Mouse (Mus musculus): ENCODE results near the gene Arntl. TPM values are rescaled to one million over a fixed set of nuclear protein-coding genes. Genes with fewer than 3 reads are reported as not detected.

Arntl gene
- polyA plus RNA-seq, 2 experiments: 4.1 to 4.6 TPM

DNA sequence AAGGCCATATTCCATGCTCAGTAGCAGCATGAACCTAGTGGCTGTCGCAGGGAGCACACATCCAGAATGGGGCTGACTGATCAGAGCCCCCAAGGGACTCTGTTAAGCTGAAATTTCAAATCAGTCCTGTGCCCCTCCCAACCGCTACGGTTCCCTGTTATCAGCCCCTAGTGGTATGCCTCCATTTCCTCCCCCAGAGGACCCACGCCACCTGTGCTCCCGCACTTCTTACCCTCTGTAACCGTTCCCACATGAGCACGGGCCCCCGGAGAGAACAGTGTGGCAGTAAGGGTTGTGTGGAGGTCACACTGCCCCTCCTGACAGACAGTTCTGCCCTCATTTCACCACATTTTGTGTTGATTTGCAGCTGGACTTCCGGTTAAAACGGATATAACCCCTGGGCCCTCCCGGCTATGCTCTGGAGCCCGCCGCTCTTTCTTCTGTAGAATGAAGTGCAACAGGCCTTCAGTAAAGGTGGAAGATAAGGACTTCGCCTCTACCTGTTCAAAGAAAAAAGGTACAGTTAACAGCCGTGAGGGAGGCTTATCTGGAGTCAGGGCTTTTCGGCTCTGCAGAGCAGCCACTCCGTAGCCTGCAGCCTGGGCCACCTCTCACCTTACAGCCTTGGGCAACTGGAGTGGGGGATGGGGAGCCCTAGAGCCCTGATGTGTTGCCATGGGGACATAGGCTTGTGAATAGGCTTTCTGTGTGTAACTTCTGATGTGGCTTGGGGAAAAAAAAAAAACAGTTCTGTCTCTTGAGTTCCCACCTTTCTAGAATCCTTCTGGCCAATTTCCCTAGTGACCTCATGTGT is 88.0 kb downstream of the Arntl start:
- H3K9ac ChIP-seq (replicated peaks): peak overlapping the region; percentile 56
- no peaks in the 10 kb centered on the region for H3K27me3 ChIP-seq (ENCODE audit: control insufficient read depth, insufficient read depth, low read length)
- peak overlapping the region; percentile 61 for H3K27ac ChIP-seq
- peak overlapping the region; percentile 57 to 78 for H3K4me3 ChIP-seq (ENCODE audit: insufficient read depth in 1 of 2, low read depth in 2 of 2, low read length in 2 of 2)
- H3K4me1 ChIP-seq (replicated peaks; ENCODE audit: control insufficient read depth in 2 of 2, insufficient read depth in 2 of 2, low read length in 1 of 2): peaks cover 14 to 36% of the 10 kb centered on the region in 2 experiments
- 2% methylated on average over 17 of the region's 17 CpGs for WGBS (ENCODE audit: insufficient replicate concordance)
- H3K9me3 ChIP-seq (ENCODE audit: control insufficient read depth, low read length): no peaks in the 10 kb centered on the region
- TF ChIP-seq EP300 (IDR thresholded peaks at IDR 0.05; ENCODE audit: low read depth): no peak
- 0 out of 2 replicates have a peak, but pooled peaks have one; percentile 41 for TF ChIP-seq CTCF (IDR thresholded peaks at IDR 0.05; ENCODE audit: low read depth)
- ATAC-seq (ENCODE audit: insufficient read depth): peak; percentile 72
- peak overlapping the region; percentile 79 for H3K4me2 ChIP-seq (ENCODE audit: low read depth)
- no peaks in the 10 kb centered on the region for H3K36me3 ChIP-seq (replicated peaks; ENCODE audit: control insufficient read depth, insufficient read depth, low read depth)
- peak in 2 of 3 experiments; percentile 35 to 46 for DNase-seq (ENCODE audit: low read depth in 3 of 3, low spot score in 3 of 3)

DNA sequence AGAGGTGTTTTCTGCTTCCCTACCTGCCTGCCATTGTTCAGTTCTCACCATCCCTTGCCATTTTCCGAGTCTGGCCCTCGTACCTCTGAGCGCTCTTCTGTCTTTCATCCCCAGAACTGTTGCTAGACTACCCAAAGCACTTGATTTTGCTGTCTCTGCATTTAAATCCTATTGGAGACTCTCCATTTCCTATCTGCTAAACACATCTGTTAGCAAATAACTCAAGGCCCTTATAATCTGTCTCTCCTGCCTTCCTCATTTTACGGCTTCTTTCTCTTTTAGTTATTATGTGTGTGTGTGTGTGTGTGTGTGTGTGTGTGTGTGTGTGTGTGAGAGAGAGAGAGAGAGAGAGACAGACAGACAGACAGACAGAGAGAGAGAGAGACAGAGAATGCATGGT is 90.5 kb downstream of the Arntl start:
- Histone ChIP-seq H3K27ac (no peak overlapping the region), H3K9ac (replicated peaks) (no peak overlapping the region), H3K27me3 (ENCODE audit: control insufficient read depth, insufficient read depth, low read length) (no peaks in the 10 kb centered on the region), H3K4me3 (ENCODE audit: insufficient read depth in 1 of 2, low read depth in 2 of 2, low read length in 2 of 2) (no peak overlapping the region), H3K4me1 (replicated peaks; ENCODE audit: control insufficient read depth in 2 of 2, insufficient read depth in 2 of 2, low read length in 1 of 2) (peaks cover 14 to 33% of the 10 kb centered on the region in 2 experiments), H3K9me3 (ENCODE audit: control insufficient read depth, low read length) (no peaks in the 10 kb centered on the region), H3K36me3 (replicated peaks; ENCODE audit: control insufficient read depth, insufficient read depth, low read depth) (no peaks in the 10 kb centered on the region; the same call in 1 of the 2 replicates), H3K4me2 (ENCODE audit: low read depth) (no peak overlapping the region)
- DNase-seq (ENCODE audit: low read depth in 3 of 3, low spot score in 3 of 3) (no peak), ATAC-seq (ENCODE audit: insufficient read depth) (no peak)
- TF ChIP-seq EP300 (IDR thresholded peaks at IDR 0.05; ENCODE audit: low read depth) (no peak), CTCF (IDR thresholded peaks at IDR 0.05; ENCODE audit: low read depth) (no peak)
- WGBS (ENCODE audit: insufficient replicate concordance): 55% methylated on average over 4 of the region's 4 CpGs

DNA sequence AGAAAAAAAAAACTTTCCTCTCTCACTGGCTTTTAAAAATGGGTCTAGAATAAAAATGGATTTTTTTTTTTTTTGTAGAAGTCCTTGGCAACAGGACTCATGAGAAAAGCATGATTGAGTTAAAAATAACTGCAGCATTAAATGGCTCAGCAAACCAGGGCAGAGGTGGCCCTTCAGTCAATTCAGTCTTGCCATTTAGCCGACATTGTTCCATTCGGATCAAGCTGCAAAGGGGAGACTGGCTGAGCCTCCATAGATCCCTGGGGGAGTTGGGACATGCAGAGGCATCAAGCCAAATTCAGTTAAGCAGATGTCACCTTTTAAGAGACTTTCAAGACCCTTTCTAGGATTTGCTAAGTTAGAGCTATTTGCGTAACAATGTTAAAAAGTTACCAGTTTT is 102.9 kb downstream of the Arntl start:
- H3K9ac ChIP-seq (replicated peaks): no peak overlapping the region
- no peak overlapping the region for H3K4me3 ChIP-seq (ENCODE audit: insufficient read depth in 1 of 2, low read depth in 2 of 2, low read length in 2 of 2)
- H3K27ac ChIP-seq: no peak overlapping the region
- H3K4me2 ChIP-seq (ENCODE audit: low read depth): no peak overlapping the region
- DNase-seq (ENCODE audit: low read depth in 3 of 3, low spot score in 3 of 3): no peak
- no peak for ATAC-seq (ENCODE audit: insufficient read depth)
- 83% methylated on average over 3 of the region's 3 CpGs for WGBS (ENCODE audit: insufficient replicate concordance)
- no peaks in the 10 kb centered on the region for H3K9me3 ChIP-seq (ENCODE audit: control insufficient read depth, low read length)
- no peak for TF ChIP-seq CTCF (IDR thresholded peaks at IDR 0.05; ENCODE audit: low read depth)
- no peak for TF ChIP-seq EP300 (IDR thresholded peaks at IDR 0.05; ENCODE audit: low read depth)
- no peaks in the 10 kb centered on the region for H3K27me3 ChIP-seq (ENCODE audit: control insufficient read depth, insufficient read depth, low read length)
- H3K4me1 ChIP-seq (replicated peaks; ENCODE audit: control insufficient read depth in 2 of 2, insufficient read depth in 2 of 2, low read length in 1 of 2): no peaks in the 10 kb centered on the region
- H3K36me3 ChIP-seq (replicated peaks; ENCODE audit: control insufficient read depth, insufficient read depth, low read depth): no peaks in the 10 kb centered on the region

DNA sequence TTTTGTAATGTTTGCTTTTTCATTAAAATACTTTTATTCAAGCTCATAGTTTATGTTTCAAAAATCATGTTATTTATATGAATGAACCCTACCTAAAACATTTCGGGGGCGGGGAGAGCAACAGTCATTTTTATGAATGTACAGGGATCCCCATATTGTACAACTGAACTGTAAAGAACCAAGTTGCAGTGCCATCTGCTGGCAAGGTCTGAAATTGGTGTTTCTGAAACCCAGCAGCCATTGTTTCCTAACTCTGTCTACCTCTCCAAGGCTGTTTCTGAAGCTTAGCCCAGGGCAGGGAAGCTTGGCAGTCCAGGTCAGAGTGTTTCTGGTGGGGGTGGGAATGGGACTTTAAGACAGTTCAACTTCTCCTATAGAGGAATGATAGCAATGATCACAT is 104.5 kb downstream of the Arntl start:
- H3K9ac ChIP-seq (replicated peaks): no peak overlapping the region
- H3K27me3 ChIP-seq (ENCODE audit: control insufficient read depth, insufficient read depth, low read length): no peaks in the 10 kb centered on the region
- H3K36me3 ChIP-seq (replicated peaks; ENCODE audit: control insufficient read depth, insufficient read depth, low read depth): no peaks in the 10 kb centered on the region
- H3K4me3 ChIP-seq (ENCODE audit: insufficient read depth in 1 of 2, low read depth in 2 of 2, low read length in 2 of 2): no peak overlapping the region
- H3K27ac ChIP-seq: no peak overlapping the region
- TF ChIP-seq EP300 (IDR thresholded peaks at IDR 0.05; ENCODE audit: low read depth) (no peak), CTCF (IDR thresholded peaks at IDR 0.05; ENCODE audit: low read depth) (peak; percentile 72)
- 0 out of 2 replicates have a peak, but pooled peaks have one; percentile 41 for ATAC-seq (ENCODE audit: insufficient read depth)
- H3K4me1 ChIP-seq (replicated peaks; ENCODE audit: control insufficient read depth in 2 of 2, insufficient read depth in 2 of 2, low read length in 1 of 2): no peaks in the 10 kb centered on the region
- 31% methylated on average over 2 of the region's 2 CpGs for WGBS (ENCODE audit: insufficient replicate concordance)
- no peak overlapping the region for H3K4me2 ChIP-seq (ENCODE audit: low read depth)
- DNase-seq (ENCODE audit: low read depth in 3 of 3, low spot score in 3 of 3): peak in 2 of 3 experiments; percentile 16 to 22
- H3K9me3 ChIP-seq (ENCODE audit: control insufficient read depth, low read length): no peaks in the 10 kb centered on the region

DNA sequence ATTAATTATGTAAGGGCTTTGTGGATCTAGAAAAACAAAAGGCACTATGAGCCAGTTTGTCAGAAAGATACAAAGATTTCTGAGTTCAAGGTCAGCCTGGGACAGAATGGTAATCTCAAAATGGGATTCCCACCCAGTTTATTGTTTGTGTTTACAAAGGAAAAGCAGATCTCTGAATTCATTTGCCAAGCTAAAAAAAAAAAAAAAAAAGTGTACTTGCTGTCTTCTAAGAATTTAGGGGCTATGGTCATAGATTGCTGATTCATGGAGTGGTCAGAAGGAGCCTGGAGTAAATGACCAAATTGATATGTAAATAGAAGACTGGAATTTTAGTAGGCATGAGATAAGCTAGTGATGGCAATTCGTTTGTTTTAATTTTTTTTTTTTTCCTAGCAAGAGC is 112.9 kb downstream of the Arntl start:
- no peak for ATAC-seq (ENCODE audit: insufficient read depth)
- no peak overlapping the region for H3K9ac ChIP-seq (replicated peaks)
- no peak for TF ChIP-seq CTCF (IDR thresholded peaks at IDR 0.05; ENCODE audit: low read depth)
- TF ChIP-seq EP300 (IDR thresholded peaks at IDR 0.05; ENCODE audit: low read depth): no peak
- DNase-seq (ENCODE audit: low read depth in 3 of 3, low spot score in 3 of 3): no peak
- H3K36me3 ChIP-seq (replicated peaks; ENCODE audit: control insufficient read depth, insufficient read depth, low read depth): no peaks in the 10 kb centered on the region
- no peak overlapping the region for H3K4me2 ChIP-seq (ENCODE audit: low read depth)
- no peaks in the 10 kb centered on the region for H3K4me1 ChIP-seq (replicated peaks; ENCODE audit: control insufficient read depth in 2 of 2, insufficient read depth in 2 of 2, low read length in 1 of 2)
- H3K27ac ChIP-seq: no peak overlapping the region
- WGBS (ENCODE audit: insufficient replicate concordance): 37% methylated on average over 1 of the region's 1 CpGs
- no peak overlapping the region for H3K4me3 ChIP-seq (ENCODE audit: insufficient read depth in 1 of 2, low read depth in 2 of 2, low read length in 2 of 2)
- H3K9me3 ChIP-seq (ENCODE audit: control insufficient read depth, low read length): no peaks in the 10 kb centered on the region
- no peaks in the 10 kb centered on the region for H3K27me3 ChIP-seq (ENCODE audit: control insufficient read depth, insufficient read depth, low read length)

Data from liver, embryonic 14.5 days (tissue).